Mouse (Mus musculus) lung, embryonic 16.5 days (tissue): ENCODE data around the gene Hsf4. TPM values are rescaled to one million over a fixed set of nuclear protein-coding genes. Genes with fewer than 3 reads are reported as not detected.

Experiments used
- ATAC-seq: fragments of 200-750 bp; cut with Nextera tagmentation; 2 replicates; pipeline ENCODE4 v1.8.0; 2017; ENCODE audit warnings: low read depth, mild to moderate bottlenecking, moderate library complexity
- H3K27ac ChIP-seq: fragments of 300-500 bp; sonication (generic); 2 replicates; pipeline ENCODE4 v1.5.1; 2014; ENCODE audit warnings: mild to moderate bottlenecking, control low read depth, low read length
- H3K27me3 ChIP-seq: fragments of 300-500 bp; sonication (generic); 2 replicates; pipeline ENCODE4 v1.6.1; 2014; ENCODE audit warnings: low read depth, low read length, mixed read lengths; ENCODE audit not compliant: control insufficient read depth, insufficient read depth
- H3K36me3 ChIP-seq: fragments of 300-500 bp; sonication (generic); 2 replicates; pipeline ENCODE4 v1.6.1; 2014; ENCODE audit warnings: low read length; ENCODE audit not compliant: control insufficient read depth, insufficient read depth
- H3K4me1 ChIP-seq: fragments of 300-500 bp; sonication (generic); replicated peaks from 2 replicates; pipeline ENCODE4 v1.6.1; 2014; ENCODE audit warnings: low read length, mixed read lengths; ENCODE audit not compliant: control insufficient read depth, insufficient read depth
- H3K4me2 ChIP-seq: fragments of 300-500 bp; sonication (generic); 2 replicates; pipeline ENCODE4 v1.6.1; 2014; ENCODE audit warnings: low read depth, low read length, control low read depth
- H3K4me3 ChIP-seq: fragments of 300-500 bp; sonication (generic); 2 replicates; pipeline ENCODE4 v1.5.1; 2014; ENCODE audit warnings: mild to moderate bottlenecking, low read length, control low read depth
- H3K9ac ChIP-seq: fragments of 300-500 bp; sonication (generic); 2 replicates; pipeline ENCODE4 v1.6.1; 2014; ENCODE audit warnings: low read length, control low read depth
- H3K9me3 ChIP-seq: fragments of 300-500 bp; sonication (generic); 2 replicates; pipeline ENCODE4 v1.6.1; 2016; ENCODE audit warnings: low read length; ENCODE audit not compliant: control insufficient read depth
- WGBS: fragments of 180-500 bp; shearing (Covaris S2); extraction: QIAGEN DNeasy Blood & Tissue Kit; methylation state at CpG from one replicate; pipeline ENCODE4 v1.1.7; 2014; 5-methylcytosine and 5-hydroxymethylcytosine counted together
- polyA plus RNA-seq: library from polyadenylated mRNA; unstranded; fragments of >200 nt; fragmentation: Nextera tagmentation; extraction: Ambion mirVana; gene quantifications from 2 replicates; pipeline ENCODE4 v1.2.1, GENCODE M21; 2015

Hsf4 gene
- polyA plus RNA-seq, 1 experiment from 2014 or later: 0.65 TPM

- ATAC-seq: no peak
- peaks cover 33% of the 10 kb centered on the region for H3K27me3 ChIP-seq
- 71% methylated on average over 7 of the region's 7 CpGs for WGBS
Measured at GRCm38 (mm10) chr8:105257318-105258114, 12.1 kb upstream of the Hsf4 start.

GRCm38 (mm10) chr8:105258911-105259720 is 10.5 kb upstream of the Hsf4 start:
- Histone ChIP-seq H3K36me3 (no peaks in the 10 kb centered on the region), H3K4me1 (peaks cover 33% of the 10 kb centered on the region), H3K4me3 (peak overlapping the region; percentile 49), H3K27ac (no peak overlapping the region), H3K9ac (peak overlapping the region; percentile 43), H3K9me3 (peaks cover 4% of the 10 kb centered on the region; the same call in 1 of the 2 replicates), H3K4me2 (peak overlapping the region; percentile 87), H3K27me3 (peaks cover 33% of the 10 kb centered on the region)
- no peak; the same call in 1 of the 2 replicates for ATAC-seq
- 5% methylated on average over 55 of the region's 55 CpGs for WGBS

More at GRCm38 (mm10) chr8:105257318-105258114, 12.1 kb upstream of the Hsf4 start:
- Histone ChIP-seq H3K27ac (no peak overlapping the region), H3K9me3 (peaks cover 4% of the 10 kb centered on the region; the same call in 1 of the 2 replicates), H3K36me3 (peaks cover 9% of the 10 kb centered on the region), H3K4me2 (no peak overlapping the region), H3K9ac (no peak overlapping the region), H3K4me3 (no peak overlapping the region), H3K4me1 (peaks cover 32% of the 10 kb centered on the region)

DNA sequence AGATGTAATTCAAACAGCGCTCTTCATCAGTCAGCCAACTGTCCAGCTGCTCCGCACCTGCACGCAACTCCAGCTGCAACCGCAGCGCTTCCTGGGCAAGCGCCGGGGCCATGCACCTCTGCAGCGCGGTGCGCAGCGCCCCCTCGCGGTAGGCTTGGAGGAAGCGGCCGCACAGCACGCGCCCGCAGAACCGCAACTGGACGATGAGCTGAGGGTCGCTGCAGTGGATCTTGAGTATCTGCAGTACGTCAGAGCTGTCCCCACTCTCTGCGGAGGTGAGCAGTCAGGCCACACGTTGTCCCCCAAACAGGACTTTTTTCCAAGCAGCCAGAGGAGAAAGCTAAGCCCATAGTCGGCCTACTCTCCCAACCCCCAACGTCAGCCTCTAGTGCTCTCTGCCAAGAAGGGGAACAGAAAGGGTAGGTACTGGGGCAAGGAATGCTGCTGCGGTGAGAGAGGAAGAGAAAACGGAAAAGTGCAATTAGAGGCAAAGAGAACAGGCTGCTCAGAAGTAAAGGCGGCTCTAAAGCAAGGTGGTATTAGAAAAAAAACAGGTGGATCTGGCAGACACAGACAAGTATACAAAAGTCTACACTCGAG is 9.8 kb upstream of the Hsf4 start:
- Histone ChIP-seq H3K4me2 (peak overlapping the region; percentile 87), H3K27ac (no peak overlapping the region), H3K9ac (peak overlapping the region; percentile 43), H3K36me3 (no peaks in the 10 kb centered on the region), H3K4me1 (peaks cover 33% of the 10 kb centered on the region), H3K9me3 (peaks cover 4% of the 10 kb centered on the region; the same call in 1 of the 2 replicates), H3K27me3 (peaks cover 33% of the 10 kb centered on the region), H3K4me3 (peak overlapping the region; percentile 49)
- 2% methylated on average over 30 of the region's 30 CpGs for WGBS
- peak; percentile 39 for ATAC-seq

- H3K36me3 ChIP-seq: no peaks in the 10 kb centered on the region
- peaks cover 4% of the 10 kb centered on the region; the same call in 1 of the 2 replicates for H3K9me3 ChIP-seq
- H3K9ac ChIP-seq: no peak overlapping the region
- H3K4me1 ChIP-seq: peaks cover 33% of the 10 kb centered on the region
- peak overlapping the region; percentile 10; the same call in 1 of the 2 replicates for H3K27ac ChIP-seq
- H3K27me3 ChIP-seq: peaks cover 33% of the 10 kb centered on the region
- H3K4me3 ChIP-seq: no peak overlapping the region
- 57% methylated on average over 7 of the region's 7 CpGs for WGBS
- no peak overlapping the region for H3K4me2 ChIP-seq
- ATAC-seq: no peak
Measured at GRCm38 (mm10) chr8:105260371-105261099, 9.1 kb upstream of the Hsf4 start.

GRCm38 (mm10) chr8:105261326-105261980 is 8.1 kb upstream of the Hsf4 start:
- Histone ChIP-seq H3K27ac (no peak overlapping the region), H3K4me1 (peaks cover 33% of the 10 kb centered on the region), H3K27me3 (peaks cover 33% of the 10 kb centered on the region), H3K9me3 (peaks cover 4% of the 10 kb centered on the region; the same call in 1 of the 2 replicates), H3K4me2 (no peak overlapping the region), H3K36me3 (no peaks in the 10 kb centered on the region), H3K4me3 (no peak overlapping the region), H3K9ac (no peak overlapping the region)
- 85% methylated on average over 12 of the region's 12 CpGs for WGBS
- ATAC-seq: no peak

DNA sequence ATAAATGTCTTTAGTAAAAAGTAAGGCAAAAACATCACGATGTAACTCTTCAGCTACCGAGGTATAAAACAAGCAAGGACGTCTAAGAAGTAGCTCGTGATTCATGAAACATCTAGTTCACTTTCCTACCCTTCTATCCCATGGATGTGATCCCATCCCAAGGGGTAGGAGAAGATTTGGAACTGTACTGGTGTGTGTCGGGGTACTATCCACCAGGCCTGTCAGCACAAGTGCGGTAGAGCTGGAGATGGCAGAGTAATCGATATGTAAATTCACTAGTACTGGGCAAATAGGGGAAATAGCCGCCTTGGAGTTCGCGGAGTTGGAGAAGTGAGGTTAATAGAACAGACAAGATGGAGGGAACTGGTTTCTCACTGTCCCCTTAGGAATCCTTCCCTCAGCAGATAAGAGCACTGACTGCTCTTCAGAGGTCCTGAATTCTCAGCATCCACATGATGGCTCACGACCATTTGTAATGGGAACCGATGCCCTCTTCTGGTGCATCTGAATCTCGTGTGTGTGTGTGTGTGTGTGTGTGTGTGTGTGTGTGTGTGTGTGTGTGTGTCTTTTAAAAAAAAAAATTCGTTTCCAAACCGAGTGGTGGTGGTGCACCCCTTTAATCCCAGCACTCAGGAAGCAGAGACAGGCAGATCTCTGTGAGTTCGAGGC is 6.2 kb upstream of the Hsf4 start:
- 39% methylated on average over 16 of the region's 16 CpGs for WGBS
- Histone ChIP-seq H3K4me2 (peak overlapping the region; percentile 97), H3K9me3 (peaks cover 4% of the 10 kb centered on the region; the same call in 1 of the 2 replicates), H3K27me3 (peaks cover 43% of the 10 kb centered on the region), H3K9ac (no peak overlapping the region), H3K27ac (no peak overlapping the region), H3K4me3 (peak overlapping the region; percentile 83), H3K4me1 (peaks cover 38% of the 10 kb centered on the region), H3K36me3 (no peaks in the 10 kb centered on the region)
- no peak for ATAC-seq

- peaks cover 39% of the 10 kb centered on the region for H3K4me1 ChIP-seq
- H3K9me3 ChIP-seq: peaks cover 4% of the 10 kb centered on the region; the same call in 1 of the 2 replicates
- H3K9ac ChIP-seq: peak within 1 kb of the TSS; percentile 80
- H3K27ac ChIP-seq: 0 out of 2 replicates have a peak within 1 kb of the TSS, but pooled peaks have one; percentile 17
- 1% methylated on average over 42 of the region's 54 CpGs for WGBS
- peak within 1 kb of the TSS; percentile 83 for H3K4me3 ChIP-seq
- peak; percentile 79 for ATAC-seq
- H3K36me3 ChIP-seq: no peaks in the 10 kb centered on the region
- H3K4me2 ChIP-seq: peak within 1 kb of the TSS; percentile 97
- H3K27me3 ChIP-seq: peaks cover 42% of the 10 kb centered on the region
Measured at GRCm38 (mm10) chr8:105264024-105264982, 5.3 kb upstream of the Hsf4 start, which contains the start of the genes Tradd and Fbxl8. Gene Tradd, minus strand, starts transcription at chr8:105264609. Gene Fbxl8, plus strand, starts transcription at chr8:105264648.
